Mouse (Mus musculus): ENCODE measurements around the gene 4930438A08Rik. TPM values are rescaled to one million over a fixed set of nuclear protein-coding genes. Genes with fewer than 3 reads are reported as not detected.

Gene 4930438A08Rik
- total RNA-seq, 2 experiments from 2014 or later, result not detected

GRCm38 (mm10) chr11:58316768-58317390, 42.3 kb downstream of the 4930438A08Rik start:
- intact Hi-C loops (cut with DNase I), result no loop called here
- no peak for DNase-seq

- peak; percentile 96 for DNase-seq
- intact Hi-C loops (cut with DNase I), result no loop called here
Observed at GRCm38 (mm10) chr11:58322824-58323569, 48.4 kb downstream of the 4930438A08Rik start.

GRCm38 (mm10) chr11:58323570-58324340, 49.2 kb downstream of the 4930438A08Rik start:
- no peak for DNase-seq
- intact Hi-C loops (cut with DNase I), result no loop called here

GRCm38 (mm10) chr11:58324614-58325229, 50.1 kb downstream of the 4930438A08Rik start:
- DNase-seq, result no peak
- intact Hi-C loops (cut with DNase I), result no loop called here

GRCm38 (mm10) chr11:58326781-58327180, 52.2 kb downstream of the 4930438A08Rik start:
- no peak for DNase-seq
- intact Hi-C loops (cut with DNase I), result no loop called here

GRCm38 (mm10) chr11:58329906-58330275, 55.3 kb downstream of the 4930438A08Rik start:
- no peak for DNase-seq
- intact Hi-C loops (cut with DNase I), result no loop called here

GRCm38 (mm10) chr11:58330276-58331148, 55.9 kb downstream of the 4930438A08Rik start, which contains the start of the genes Zfp672 and Sh3bp5l:
Zfp672 (minus strand) TSS chr11:58330339.
Sh3bp5l (plus strand) TSS chr11:58330724.
- DNase-seq, result peak; percentile 80 to 82
- intact Hi-C loops (cut with DNase I), result no loop called here

GRCm38 (mm10) chr11:58331149-58331495, 56.5 kb downstream of the 4930438A08Rik start:
- intact Hi-C loops (cut with DNase I), result no loop called here
- DNase-seq, result no peak

- no peak for DNase-seq
- intact Hi-C loops (cut with DNase I), result no loop called here
Observed at GRCm38 (mm10) chr11:58331546-58331945, 56.9 kb downstream of the 4930438A08Rik start.

GRCm38 (mm10) chr11:58334746-58335145, 60.1 kb downstream of the 4930438A08Rik start:
- DNase-seq, result peak in 1 of 2 experiments; percentile 29
- intact Hi-C loops (cut with DNase I), result no loop called here

Other genes with a start within 250 kb of the 4930438A08Rik start
- not detected for gene Gm12248, start 181.7 kb upstream of the 4930438A08Rik start, total RNA-seq (2021)
- 10 to 100 TPM; 27.0 to 31.4 TPM for gene Cnot8, start 170.6 kb upstream of the 4930438A08Rik start, total RNA-seq (2021)
- 1 to 10 TPM; 8.9 to 9.3 TPM for gene Gemin5, start 106.3 kb upstream of the 4930438A08Rik start, total RNA-seq (2021)
- 10 to 100 TPM; 35.5 to 39.1 TPM for gene Mrpl22, start 103.1 kb upstream of the 4930438A08Rik start, total RNA-seq (2021)
- 1 to 10 TPM; 3.7 to 6.7 TPM for gene Igtp, start 75.2 kb upstream of the 4930438A08Rik start, total RNA-seq (2021)
- 1 to 10 TPM; 6.0 to 7.9 TPM for gene Irgm2, start 75.2 kb upstream of the 4930438A08Rik start, total RNA-seq (2021)
- 1 to 10 TPM; 3.4 to 4.0 TPM for gene Zfp692, start 32.3 kb downstream of the 4930438A08Rik start, total RNA-seq (2021)
- 10 to 100 TPM; 36.7 to 41.7 TPM for gene Zfp672, start 55.5 kb downstream of the 4930438A08Rik start, total RNA-seq (2021)
- gene Sh3bp5l, start 55.9 kb downstream of the 4930438A08Rik start, total RNA-seq (2021), result 10 to 100 TPM; 26.1 to 27.9 TPM
- gene Lypd8, start 104.2 kb downstream of the 4930438A08Rik start, total RNA-seq (2021), result not detected
- not detected for gene 1810065E05Rik, start 146.3 kb downstream of the 4930438A08Rik start, total RNA-seq (2021)
- gene Gm12253, start 157.8 kb downstream of the 4930438A08Rik start, total RNA-seq (2021), result not detected
- not detected for gene Lypd9, start 178.1 kb downstream of the 4930438A08Rik start, total RNA-seq (2021)
- not detected for gene Olfr30, start 187.5 kb downstream of the 4930438A08Rik start, total RNA-seq (2021)
- gene Olfr332, start 217.8 kb downstream of the 4930438A08Rik start, total RNA-seq (2021), result not detected
- not detected for gene Olfr331, start 227.8 kb downstream of the 4930438A08Rik start, total RNA-seq (2021)